Comparison of ENCODE assay signal across 21 mouse cellular contexts in the genomic region with DNA sequence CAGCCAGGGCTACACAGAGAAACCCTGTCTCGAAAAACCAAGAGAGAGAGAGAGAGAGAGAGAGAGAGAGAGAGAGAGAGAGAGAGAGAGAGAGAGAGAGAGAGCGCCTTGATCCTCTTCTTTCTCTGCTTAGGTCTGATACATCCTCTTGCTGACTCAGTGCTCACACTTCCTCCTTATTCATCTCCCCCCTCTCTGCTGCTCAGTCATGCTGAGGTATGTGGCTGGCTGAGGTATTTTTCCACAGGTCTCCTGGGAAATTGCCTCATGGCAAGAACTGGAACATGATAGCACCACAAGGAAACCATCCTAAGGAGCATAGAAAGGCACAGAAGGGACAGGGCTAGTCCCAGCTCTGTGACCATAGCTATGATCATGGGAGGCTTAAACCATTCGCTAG. TPM values are rescaled to one million over a fixed set of nuclear protein-coding genes. Genes with fewer than 3 reads are reported as not detected.
DNase-seq lines count a peak whose midpoint lies in the region; ATAC-seq and TF ChIP-seq lines count a peak whose summit lies in the region.
"Had no signal": no experiment of that assay in that cellular context is flagged by ENCODE, and none has a peak within 500 bp of the region (broad histone marks: within the 10 kb centered on the region; RNA-seq: fewer than 3 reads in every experiment).

No protein-coding gene starts in this region.

- ATAC-seq in Patski, result peak; percentile 84
- ATAC-seq in granulocyte monocyte progenitor cell, adult 5-6 weeks (replicated peaks; ENCODE audit: poor library complexity, severe bottlenecking), result peak; percentile 93
- no peak for ATAC-seq in midbrain, embryonic 14.5 days (ENCODE audit: low FRiP score, low TSS enrichment)
- ATAC-seq in heart, embryonic 11.5 days (replicated peaks; ENCODE audit: insufficient number of reproducible peaks, low FRiP score, low TSS enrichment), result no peak
- ATAC-seq: forebrain, embryonic 15.5 days had no signal

- peak; percentile 8 for TF ChIP-seq CTCF in Patski (IDR thresholded peaks at IDR 0.05)

- 77% methylated on average over 3 of the region's 3 CpGs for WGBS in midbrain, embryonic 14.5 days
- WGBS in heart, embryonic 11.5 days (ENCODE audit: insufficient replicate concordance), result 78% methylated on average over 3 of the region's 3 CpGs

- H3K4me3 ChIP-seq in midbrain, embryonic 14.5 days (replicated peaks; ENCODE audit: low read depth, low read length), result no peak overlapping the region
- no peak overlapping the region for H3K4me3 ChIP-seq in heart, embryonic 11.5 days (ENCODE audit: low read depth, low read length)
- H3K4me3 ChIP-seq: forebrain, embryonic 15.5 days; heart, embryonic 10.5 days; hindbrain, embryonic 15.5 days; limb, embryonic 13.5 days; neural tube, embryonic 12.5 days had no signal

- DNase-seq in adrenal gland, adult 2 months, result peak; percentile 27
- DNase-seq in adrenal gland, adult 8-10 months, result no peak
- DNase-seq in Patski (ENCODE audit: low read depth, low spot score), result peak; percentile 71
- peak; percentile 54 for DNase-seq in skeletal muscle tissue, adult 2 months (ENCODE audit: low read depth, low spot score)
- no peak for DNase-seq in heart, adult 9 months (ENCODE audit: low spot score in 2 of 2)
- no peak for DNase-seq in midbrain, embryonic 14.5 days
- DNase-seq: adrenal gland, postnatal 25 days; cerebellum, adult 9-11 months; heart, postnatal 14 days; kidney, adult 11 months; kidney, postnatal 10 days; lung, postnatal 10 days; right cerebral cortex, postnatal 25 days; thymus, postnatal 36 days had no signal

- CTCF ChIA-PET in Patski (lab: Charles Lee), result interaction anchor here (1.5 to 1.9 kb wide), 4 partner anchors 10 to 81 kb away, joined by 3 to 5 read pairs (median 4); a partner anchor contains a TSS

- no peak overlapping the region for H3K4me2 ChIP-seq in midbrain, embryonic 14.5 days (ENCODE audit: low read length)
- no peak overlapping the region for H3K4me2 ChIP-seq in heart, embryonic 11.5 days
- H3K4me2 ChIP-seq: forebrain, embryonic 15.5 days; hindbrain, embryonic 15.5 days; limb, embryonic 13.5 days; neural tube, embryonic 12.5 days had no signal

- POLR2A ChIA-PET in Patski (lab: Charles Lee), result interaction anchor here (1.0 kb wide), 1 partner anchor 16 kb away, joined by 4 read pairs; no protein-coding TSS in a partner anchor

- H3K4me1 ChIP-seq in midbrain, embryonic 14.5 days (ENCODE audit: control insufficient read depth, insufficient read depth, low read length), result no peaks in the 10 kb centered on the region
- no peaks in the 10 kb centered on the region for H3K4me1 ChIP-seq in heart, embryonic 11.5 days (ENCODE audit: control insufficient read depth, insufficient read depth, low read length)
- H3K4me1 ChIP-seq: forebrain, embryonic 15.5 days; heart, embryonic 10.5 days; hindbrain, embryonic 15.5 days; neural tube, embryonic 12.5 days had no signal

- H3K27me3 ChIP-seq in Patski, result no peaks in the 10 kb centered on the region
- no peaks in the 10 kb centered on the region for H3K27me3 ChIP-seq in midbrain, embryonic 14.5 days (ENCODE audit: control insufficient read depth, insufficient read depth, low read length)
- no peaks in the 10 kb centered on the region for H3K27me3 ChIP-seq in heart, embryonic 11.5 days (ENCODE audit: control insufficient read depth, insufficient read depth, low read length)
- H3K27me3 ChIP-seq: forebrain, embryonic 15.5 days; hindbrain, embryonic 15.5 days; limb, embryonic 13.5 days; neural tube, embryonic 12.5 days had no signal

- H3K9me3 ChIP-seq in midbrain, embryonic 14.5 days (ENCODE audit: control insufficient read depth, low read length), result no peaks in the 10 kb centered on the region
- H3K9me3 ChIP-seq in heart, embryonic 11.5 days (replicated peaks; ENCODE audit: control insufficient read depth, low read length), result no peaks in the 10 kb centered on the region
- H3K9me3 ChIP-seq: forebrain, embryonic 15.5 days; heart, embryonic 10.5 days; hindbrain, embryonic 15.5 days; limb, embryonic 13.5 days; neural tube, embryonic 12.5 days had no signal

- in situ Hi-C loops in Patski (cut with MboI; ENCODE audit: low pct_unique_long_range_greater_than_20kb), result loop anchor here (5.0 kb wide), 1 partner anchor 37 kb away; no protein-coding TSS in a partner anchor

- no peak overlapping the region for H3K27ac ChIP-seq in midbrain, embryonic 14.5 days (replicated peaks; ENCODE audit: low read depth, low read length)
- no peak overlapping the region for H3K27ac ChIP-seq in heart, embryonic 11.5 days (ENCODE audit: low read depth, low read length)
- H3K27ac ChIP-seq: forebrain, embryonic 15.5 days; heart, embryonic 10.5 days; hindbrain, embryonic 15.5 days; limb, embryonic 13.5 days; neural tube, embryonic 12.5 days had no signal

- no peaks in the 10 kb centered on the region for H3K36me3 ChIP-seq in midbrain, embryonic 14.5 days (ENCODE audit: control insufficient read depth, insufficient read depth, low read length)
- H3K36me3 ChIP-seq in heart, embryonic 11.5 days (ENCODE audit: control insufficient read depth, insufficient read depth, low read length), result no peaks in the 10 kb centered on the region
- H3K36me3 ChIP-seq: forebrain, embryonic 15.5 days; heart, embryonic 10.5 days; hindbrain, embryonic 15.5 days; limb, embryonic 13.5 days; neural tube, embryonic 12.5 days had no signal

- no peak overlapping the region for H3K9ac ChIP-seq in midbrain, embryonic 14.5 days (replicated peaks; ENCODE audit: low read length)
- no peak overlapping the region for H3K9ac ChIP-seq in heart, embryonic 11.5 days (ENCODE audit: low read depth, low read length)
- H3K9ac ChIP-seq: forebrain, embryonic 15.5 days; hindbrain, embryonic 15.5 days; limb, embryonic 13.5 days; neural tube, embryonic 12.5 days had no signal

RNA-seq across cellular contexts. Expression of a gene that starts 15.5 kb away (rescaled TPM):
- total RNA-seq in adrenal gland, adult 2 months (2021), result 10 to 100 TPM; 17.5 to 26.9 TPM
- polyA plus RNA-seq in adrenal gland, adult 2 months (2012; rRNA removed), result 11.3 and 21.2 TPM in 2 replicates
- 10 to 100 TPM; 32.7 to 53.6 (median 38.6) TPM for total RNA-seq in adrenal gland, adult 8-10 months (2022)
- polyA plus RNA-seq in Patski (2021), result 32.0 TPM
- total RNA-seq in granulocyte monocyte progenitor cell, adult 5-6 weeks (2014; fragmentation: Nextera tagmentation), result 2.7 and 7.8 TPM in 2 replicates
- total RNA-seq in granulocyte monocyte progenitor cell, adult 5-6 weeks (2017), result 3.3 and 4.4 TPM in 2 replicates
- 72.0 and 78.2 TPM in 2 replicates for polyA plus RNA-seq in midbrain, embryonic 14.5 days (2014; fragmentation: Nextera tagmentation; extraction: Ambion mirVana)
- 5.9 and 8.7 TPM in 2 replicates for polyA plus RNA-seq in heart, embryonic 11.5 days (2014; fragmentation: Nextera tagmentation; extraction: Ambion mirVana)

RNA-seq across cellular contexts. Expression of a gene that starts 39.6 kb away (rescaled TPM):
- total RNA-seq in adrenal gland, adult 2 months (2021), result 100 to 1,000 TPM; 195 to 206 TPM
- 60.6 and 65.6 TPM in 2 replicates for polyA plus RNA-seq in adrenal gland, adult 2 months (2012; rRNA removed)
- 100 to 1,000 TPM; 179 to 239 (median 190) TPM for total RNA-seq in adrenal gland, adult 8-10 months (2022)
- polyA plus RNA-seq in Patski (2021), result 113 TPM
- total RNA-seq in granulocyte monocyte progenitor cell, adult 5-6 weeks (2014; fragmentation: Nextera tagmentation), result 57.5 and 59.4 TPM in 2 replicates
- total RNA-seq in granulocyte monocyte progenitor cell, adult 5-6 weeks (2017), result 88.2 and 111 TPM in 2 replicates
- polyA plus RNA-seq in midbrain, embryonic 14.5 days (2014; fragmentation: Nextera tagmentation; extraction: Ambion mirVana), result 145 and 176 TPM in 2 replicates
- 68.9 and 70.6 TPM in 2 replicates for polyA plus RNA-seq in heart, embryonic 11.5 days (2014; fragmentation: Nextera tagmentation; extraction: Ambion mirVana)

Comparison
In these comparisons a context has a peak if more than half of its experiments do, and no peak if none do; other contexts are left out.
1. DNase-seq: peak in adrenal gland, adult 2 months (single experiment), Patski (single experiment) and skeletal muscle tissue, adult 2 months (single experiment); none in adrenal gland, adult 8-10 months (single experiment), heart, adult 9 months (0 of 2) and midbrain, embryonic 14.5 days (single experiment).
2. ATAC-seq: peak in Patski (single experiment) and granulocyte monocyte progenitor cell, adult 5-6 weeks (single experiment); none in midbrain, embryonic 14.5 days (single experiment) and heart, embryonic 11.5 days (single experiment).